Mouse (Mus musculus) Patski (cell line): Measurements from ENCODE around the gene Rps11. TPM values are rescaled to one million over a fixed set of nuclear protein-coding genes. Genes with fewer than 3 reads are reported as not detected.
"Not testable (repeated sequence)": the region's sequence is repeated elsewhere in the genome, so short reads cannot be mapped to it uniquely, and the experiment has no call there.

Experiments
- ATAC-seq: fragments of 100-300 bp; one replicate; pipeline ENCODE4 v1.8.0; 2021
- CTCF ChIA-PET: fragments of 350-600 bp; sonication (Branson Sonifier 250); formaldehyde crosslinking; loops from one replicate; lab custom pipeline; 2022; ENCODE audit warnings: inconsistent platforms; lab: Charles Lee
- POLR2A ChIA-PET: fragments of 350-600 bp; sonication (Branson Sonifier 250); formaldehyde crosslinking; loops from one replicate; lab custom pipeline; 2022; ENCODE audit warnings: antibody characterized with exemption, inconsistent platforms; lab: Charles Lee
- DNase-seq: peaks from one replicate; pipeline ENCODE4 v3.0.0-alpha.2; 2011; ENCODE audit warnings: low read depth, low spot score
- H3K27me3 ChIP-seq: fragments of 371-371 bp; one replicate; pipeline ENCODE4 v1.5.1; 2021
- CTCF ChIP-seq: fragments of 100-300 bp; IDR thresholded peaks from one replicate; pipeline ENCODE4 v1.5.1; 2021
- in situ Hi-C: fragments of 300-500 bp; cut with MboI; formaldehyde crosslinking; loops from 3 replicates; pipeline ENCODE4 v1.11.1; 2018; ENCODE audit warnings: low pct_unique_long_range_greater_than_20kb, mixed read lengths
- polyA plus RNA-seq: library from polyadenylated mRNA; unstranded; gene quantifications from one replicate; pipeline ENCODE4 v1.2.3, GENCODE M21; 2021

The Rps11 gene
- polyA plus RNA-seq, 1 experiment from 2014 or later = 920 TPM

GRCm38 (mm10) chr7:45102441-45102840 is 21.8 kb downstream of the Rps11 start:
- ChIA-PET POLR2A (no interaction called here), CTCF (no interaction called here)
- DNase-seq (no peak), ATAC-seq (no peak)
- TF ChIP-seq CTCF = no peak
- in situ Hi-C loops = no loop called here
- no peaks in the 10 kb centered on the region for H3K27me3 ChIP-seq

- H3K27me3 ChIP-seq = no peaks in the 10 kb centered on the region
- DNase-seq = no peak
- no peak for ATAC-seq
- TF ChIP-seq CTCF = no peak
- POLR2A ChIA-PET = interaction anchor here (0.8 kb wide), 1 partner anchor 24 kb away, joined by 4 read pairs; no protein-coding TSS in a partner anchor
- CTCF ChIA-PET = no interaction called here
- in situ Hi-C loops = no loop called here
These were observed 24.2 kb downstream of the Rps11 start for GRCm38 (mm10) chr7:45100046-45100445.

DNA sequence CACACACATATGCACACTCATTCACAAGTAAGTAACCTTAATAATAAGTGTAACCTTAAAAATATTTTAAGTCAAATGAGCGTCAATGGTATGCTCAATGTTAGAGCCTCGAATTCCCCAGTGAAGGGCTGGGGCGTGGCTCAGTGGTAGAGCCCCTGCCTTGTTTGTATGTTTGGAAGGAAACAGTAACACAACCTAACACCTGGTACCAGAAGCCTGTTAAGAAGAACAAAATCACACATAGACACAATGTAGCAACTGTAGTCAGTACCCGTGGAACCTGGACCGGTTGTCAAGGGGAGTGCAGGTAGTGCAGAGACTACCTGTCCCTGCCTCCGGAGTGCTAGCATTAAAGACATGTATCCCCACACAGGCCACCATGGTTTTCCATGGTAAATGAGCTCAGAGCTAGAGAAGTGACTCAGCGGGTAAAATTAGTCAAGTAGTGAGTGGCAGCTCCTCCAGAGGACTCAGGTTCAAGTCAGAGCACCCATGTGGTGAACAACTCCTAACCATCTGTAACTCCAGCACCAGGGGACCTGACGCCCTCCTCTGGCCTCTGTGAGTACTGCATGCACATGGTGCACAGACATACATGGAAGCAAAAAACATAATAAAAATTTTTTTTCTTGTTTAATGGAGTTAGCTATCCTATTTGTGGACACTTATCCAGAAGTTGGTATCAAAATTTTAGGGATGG is 25.5 kb downstream of the Rps11 start:
- no peak for ATAC-seq
- DNase-seq = no peak
- no peaks in the 10 kb centered on the region for H3K27me3 ChIP-seq
- TF ChIP-seq CTCF = no peak
- in situ Hi-C loops = no loop called here
- ChIA-PET CTCF (interaction anchor here (1.4 kb wide), 1 partner anchor 12 kb away, joined by 3 read pairs; no protein-coding TSS in a partner anchor), POLR2A (no interaction called here)

DNA sequence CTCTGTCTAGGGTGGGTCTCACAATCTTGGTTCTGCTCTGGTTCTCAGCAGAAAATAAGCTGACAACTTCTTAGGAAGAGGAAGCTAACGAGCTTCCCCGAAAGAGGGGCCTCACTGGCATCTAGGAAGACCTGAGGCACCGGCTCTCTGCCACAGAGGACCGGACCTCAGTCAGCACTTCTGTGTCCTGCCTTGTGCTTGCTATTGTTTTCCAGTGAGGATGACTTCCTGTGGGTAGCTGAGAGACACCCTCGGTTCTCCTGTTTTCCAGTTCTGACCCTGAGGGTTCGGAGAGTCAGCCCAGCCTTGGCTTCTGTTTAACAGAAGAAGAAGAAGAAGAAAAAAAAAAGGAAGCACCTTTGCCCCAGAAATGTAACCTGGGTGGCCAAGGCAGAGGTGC is 26.8 kb downstream of the Rps11 start:
- ChIA-PET POLR2A (no interaction called here), CTCF (interaction anchor here (0.9 kb wide), 1 partner anchor 15 kb away, joined by 3 read pairs; no protein-coding TSS in a partner anchor)
- H3K27me3 ChIP-seq = no peaks in the 10 kb centered on the region
- ATAC-seq (no peak), DNase-seq (no peak)
- in situ Hi-C loops = no loop called here
- TF ChIP-seq CTCF = no peak

- in situ Hi-C loops, ATAC-seq, CTCF ChIA-PET, DNase-seq, POLR2A ChIA-PET, H3K27me3 ChIP-seq: not testable (repeated sequence)
These were observed 28.3 kb downstream of the Rps11 start for GRCm38 (mm10) chr7:45095965-45096364.

GRCm38 (mm10) chr7:45095367-45095766 is 28.9 kb downstream of the Rps11 start:
- in situ Hi-C loops = no loop called here
- ATAC-seq = no peak
- no peak for TF ChIP-seq CTCF
- CTCF ChIA-PET = no interaction called here
- no peak for DNase-seq
- POLR2A ChIA-PET = interaction anchor here (0.5 kb wide), 1 partner anchor 80 kb away, joined by 4 read pairs; no protein-coding TSS in a partner anchor
- no peaks in the 10 kb centered on the region for H3K27me3 ChIP-seq

DNA sequence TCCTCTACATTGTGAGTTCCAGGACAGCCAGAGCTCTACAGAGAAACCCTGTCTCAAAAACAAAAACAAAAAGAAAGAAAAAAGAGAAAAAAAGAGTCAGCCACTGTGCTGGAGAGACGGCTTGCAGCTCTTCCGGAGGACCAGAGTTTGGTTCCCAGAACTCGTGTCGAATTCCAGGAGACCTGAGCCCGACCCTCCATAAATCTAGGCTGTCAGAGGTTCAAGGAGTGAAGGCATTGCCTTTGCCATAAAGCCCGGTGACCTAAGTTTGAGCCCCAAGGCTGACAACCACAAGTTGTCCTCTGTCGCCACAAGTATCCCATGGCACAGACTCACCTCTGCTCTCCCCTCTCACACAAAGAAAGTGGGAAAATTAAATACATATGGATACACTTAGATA is 30.1 kb downstream of the Rps11 start:
- no peak for TF ChIP-seq CTCF
- H3K27me3 ChIP-seq = no peaks in the 10 kb centered on the region
- in situ Hi-C loops = no loop called here
- POLR2A ChIA-PET = interaction anchor here (1.2 kb wide), 1 partner anchor 10 kb away, joined by 3 read pairs; no protein-coding TSS in a partner anchor
- DNase-seq = no peak
- ATAC-seq = no peak
- CTCF ChIA-PET = no interaction called here

DNA sequence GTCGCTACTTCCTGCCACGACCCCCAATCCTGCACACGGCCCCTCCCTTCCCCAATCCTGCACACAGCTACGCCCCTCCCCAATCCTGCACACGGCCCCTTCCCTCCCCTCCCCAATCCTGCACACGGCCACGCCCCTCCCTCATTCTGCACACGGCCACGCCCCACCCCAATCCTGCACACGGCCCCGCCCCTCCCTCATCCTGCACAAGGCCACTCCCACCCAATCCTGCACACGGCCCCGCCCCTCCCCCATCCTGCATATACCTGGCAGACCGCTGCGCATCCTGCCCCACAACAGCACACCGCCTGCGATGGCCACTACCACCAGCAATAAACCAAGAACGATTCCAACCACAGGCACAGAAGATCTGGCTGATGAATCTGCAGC is 30.7 kb downstream of the Rps11 start:
- DNase-seq = no peak
- CTCF ChIA-PET = no interaction called here
- in situ Hi-C loops = no loop called here
- POLR2A ChIA-PET = interaction anchor here (1.2 kb wide), 1 partner anchor 9 kb away, joined by 3 read pairs; no protein-coding TSS in a partner anchor
- no peak for ATAC-seq
- no peak for TF ChIP-seq CTCF
- H3K27me3 ChIP-seq = no peaks in the 10 kb centered on the region

DNA sequence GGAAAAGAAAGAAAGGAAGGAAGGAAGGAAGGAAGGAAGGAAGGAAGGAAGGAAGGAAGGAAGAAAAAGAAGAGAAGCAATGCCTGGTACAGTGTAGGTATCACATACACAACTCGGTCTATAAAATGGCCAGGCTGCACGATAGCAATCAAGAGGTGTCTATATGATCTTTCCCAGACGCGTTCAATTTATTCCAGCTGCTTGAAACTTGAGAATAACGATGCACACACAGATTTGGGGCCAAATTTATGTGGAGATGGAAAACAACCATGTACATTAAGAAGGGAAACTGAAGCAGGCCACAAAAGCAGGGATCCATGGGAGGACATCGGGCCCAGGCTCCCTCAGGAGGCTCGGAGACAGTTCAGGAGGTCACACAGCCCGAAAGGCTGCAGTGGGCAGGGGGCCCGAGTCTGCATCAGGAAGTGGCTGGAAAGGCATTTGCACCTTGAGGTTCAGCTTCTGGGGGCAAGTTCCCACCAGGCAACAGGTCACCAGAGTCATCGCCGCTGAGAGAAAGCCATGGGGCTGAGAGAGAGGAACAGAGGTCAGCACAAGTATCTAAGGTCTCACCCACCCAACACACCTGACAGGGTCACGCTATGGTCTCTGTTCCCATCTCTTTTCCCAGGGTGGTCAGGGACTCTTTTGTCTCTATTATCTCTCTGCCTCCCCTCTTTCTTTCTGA is 31.3 kb downstream of the Rps11 start:
- ATAC-seq (no peak), DNase-seq (no peak)
- POLR2A ChIA-PET = interaction anchor here (1.2 kb wide), 1 partner anchor 9 kb away, joined by 3 read pairs; no protein-coding TSS in a partner anchor
- CTCF ChIA-PET = no interaction called here
- H3K27me3 ChIP-seq = no peaks in the 10 kb centered on the region
- in situ Hi-C loops = no loop called here
- no peak for TF ChIP-seq CTCF

DNA sequence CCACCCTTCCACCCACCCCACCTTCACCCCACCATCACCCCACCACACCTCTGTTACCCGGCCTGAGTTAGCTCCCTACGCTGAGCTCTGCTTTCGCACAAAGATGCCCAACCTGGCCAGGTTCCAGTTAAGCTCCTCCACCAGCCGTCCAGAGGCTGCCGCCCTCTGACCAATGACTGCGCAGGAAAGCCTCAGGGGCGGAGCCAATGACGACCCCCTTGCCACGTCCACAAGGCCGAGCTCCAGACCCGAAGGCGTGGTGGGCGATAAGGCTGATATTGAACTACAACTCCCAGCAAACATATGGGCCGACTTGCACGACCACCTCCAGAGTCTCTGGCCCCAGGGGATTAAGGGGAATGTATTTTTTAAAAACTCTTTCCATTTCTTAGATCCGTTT is 32.2 kb downstream of the Rps11 start, which contains the start of gene Rcn3:
Rcn3 (minus strand) TSS at position 174 of the 400 bp plus-strand sequence.
- POLR2A ChIA-PET = no interaction called here
- CTCF ChIA-PET = interaction anchor here (1.2 kb wide), 1 partner anchor 24 kb away, joined by 5 read pairs; no protein-coding TSS in a partner anchor
- in situ Hi-C loops = no loop called here
- DNase-seq (no peak), ATAC-seq (no peak)
- no peaks in the 10 kb centered on the region for H3K27me3 ChIP-seq
- TF ChIP-seq CTCF = no peak
